Mouse (Mus musculus) lung, adult 2 months (tissue): Measurements from ENCODE around the gene Glo1. TPM values are rescaled to one million over a fixed set of nuclear protein-coding genes. Genes with fewer than 3 reads are reported as not detected.
A peak's percentile ranks its signal among the peaks of the same experiment; 100 is the strongest.

Source experiments
- DNase-seq: peaks from one replicate; pipeline ENCODE4 v3.0.0; 2022
- H3K4me1 ChIP-seq: fragments of 200-500 bp; 2 replicates; pipeline ENCODE4 v1.6.1; 2011; ENCODE audit warnings: low read length; ENCODE audit not compliant: control insufficient read depth, insufficient read depth
- H3K4me3 ChIP-seq: fragments of 200-500 bp; replicated peaks from 2 replicates; pipeline ENCODE3; 2011; ENCODE audit warnings: low read depth, mild to moderate bottlenecking, control low read depth, low read length; ENCODE audit errors: extremely low read depth
- CTCF ChIP-seq: fragments of 200-500 bp; IDR thresholded peaks from 2 replicates; pipeline ENCODE4 v1.5.1; 2011; ENCODE audit warnings: mild to moderate bottlenecking, low read length, control low read depth; ENCODE audit not compliant: insufficient read depth
- POLR2A ChIP-seq: fragments of 200-500 bp; IDR thresholded peaks from 2 replicates; pipeline ENCODE4 v1.6.1; 2011; ENCODE audit warnings: low read depth, mild to moderate bottlenecking, control low read depth, low read length, borderline replicate concordance; ENCODE audit errors: extremely low read depth
- WGBS: fragments of 180-500 bp; shearing (Covaris S2); methylation state at CpG from one replicate; pipeline ENCODE4 v1.1.7; 2018; 5-methylcytosine and 5-hydroxymethylcytosine counted together
- polyA plus RNA-seq: library from polyadenylated mRNA; depleted of rRNA; stranded (reverse); fragments of >200 nt; gene quantifications from 2 replicates; pipeline ENCODE4 v1.2.3, GENCODE M21; 2012

The Glo1 gene
- polyA plus RNA-seq, 1 experiment = 38.3 TPM

DNA sequence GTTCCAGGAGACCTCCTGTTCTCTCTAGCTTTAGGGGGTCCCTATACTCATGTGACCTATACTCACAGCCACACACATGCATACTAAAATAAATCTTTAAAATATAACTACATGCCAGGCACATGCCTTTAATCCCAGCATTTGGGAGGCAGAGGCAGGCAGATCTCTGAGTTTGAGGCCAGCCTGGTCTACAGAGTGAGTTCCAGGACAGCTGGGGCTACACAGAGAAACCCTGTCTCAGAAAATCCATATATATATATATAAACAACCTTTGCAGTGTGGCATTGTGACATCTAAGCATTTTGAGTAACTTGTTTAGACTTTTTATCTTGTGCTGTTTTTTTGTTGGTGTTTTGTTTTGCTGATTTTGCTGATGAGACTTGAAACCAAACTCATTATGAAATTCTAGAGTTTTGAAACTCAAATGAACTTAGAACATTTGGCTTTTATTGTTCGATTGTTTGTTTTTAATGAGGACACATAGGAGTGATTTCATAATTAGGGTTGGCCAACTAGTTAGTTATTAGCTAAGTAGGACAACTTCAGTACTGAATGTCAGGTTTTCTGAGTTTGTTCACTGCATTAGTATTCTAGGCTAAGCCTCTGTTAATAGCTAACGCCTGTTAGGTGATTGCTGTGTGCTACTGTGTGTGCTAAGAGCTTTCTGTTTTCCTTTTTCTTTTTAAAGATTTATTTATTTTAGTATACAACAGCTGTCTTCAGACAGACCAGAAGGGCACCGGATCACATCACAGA lies 8.4 kb downstream of the Glo1 start:
- Histone ChIP-seq H3K4me3 (no peak overlapping the region), H3K4me1 (no peaks in the 10 kb centered on the region)
- 62% methylated on average over 3 of the region's 3 CpGs for WGBS
- no peak for DNase-seq
- TF ChIP-seq POLR2A (no peak), CTCF (no peak)

- WGBS = 88% methylated on average over 5 of the region's 5 CpGs
- H3K4me1 ChIP-seq = peaks cover 4% of the 10 kb centered on the region
- TF ChIP-seq CTCF = no peak
- TF ChIP-seq POLR2A = no peak
- H3K4me3 ChIP-seq = no peak overlapping the region
- DNase-seq = no peak
Observed at GRCm38 (mm10) chr17:30616203-30616602, 10.5 kb downstream of the Glo1 start.

DNA sequence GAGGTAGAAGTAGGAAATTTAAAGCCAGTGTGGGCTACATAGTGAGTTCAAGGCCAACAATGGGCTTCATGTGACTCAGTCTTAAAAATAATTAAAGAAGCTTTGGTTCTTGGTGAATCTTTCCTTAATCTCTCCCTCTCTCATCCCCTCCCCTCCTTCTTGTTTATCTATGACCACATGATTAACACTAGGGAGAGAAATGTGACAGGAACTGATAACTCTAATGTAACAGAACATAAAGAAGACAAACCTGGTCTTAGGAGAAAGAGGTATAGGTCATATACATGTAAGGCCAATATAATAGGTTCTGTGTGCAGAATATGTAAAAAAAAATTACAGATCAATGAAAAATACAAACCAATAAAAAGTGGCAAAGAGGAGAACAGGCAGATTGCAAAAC lies 13.3 kb downstream of the Glo1 start:
- Histone ChIP-seq H3K4me1 (peaks cover 4% of the 10 kb centered on the region), H3K4me3 (no peak overlapping the region)
- TF ChIP-seq CTCF = no peak
- TF ChIP-seq POLR2A = no peak
- no peak for DNase-seq

- TF ChIP-seq CTCF (no peak), POLR2A (peak; percentile 69; the same call in 1 of the 2 replicates)
Observed at GRCm38 (mm10) chr17:30612075-30612859, 14.4 kb downstream of the Glo1 start.

GRCm38 (mm10) chr17:30611221-30612074 lies 15.2 kb downstream of the Glo1 start:
- TF ChIP-seq CTCF (no peak), POLR2A (no peak)
- Histone ChIP-seq H3K4me1 (peaks cover 4% of the 10 kb centered on the region), H3K4me3 (peak overlapping the region; percentile 77)
- DNase-seq = no peak
- 18% methylated on average over 18 of the region's 18 CpGs for WGBS

More at GRCm38 (mm10) chr17:30612075-30612859, 14.4 kb downstream of the Glo1 start:
- peak; percentile 100 for DNase-seq
- peaks cover 4% of the 10 kb centered on the region for H3K4me1 ChIP-seq
- H3K4me3 ChIP-seq = peak overlapping the region; percentile 77
- WGBS = under 1% methylated on average over 34 of the region's 34 CpGs

DNA sequence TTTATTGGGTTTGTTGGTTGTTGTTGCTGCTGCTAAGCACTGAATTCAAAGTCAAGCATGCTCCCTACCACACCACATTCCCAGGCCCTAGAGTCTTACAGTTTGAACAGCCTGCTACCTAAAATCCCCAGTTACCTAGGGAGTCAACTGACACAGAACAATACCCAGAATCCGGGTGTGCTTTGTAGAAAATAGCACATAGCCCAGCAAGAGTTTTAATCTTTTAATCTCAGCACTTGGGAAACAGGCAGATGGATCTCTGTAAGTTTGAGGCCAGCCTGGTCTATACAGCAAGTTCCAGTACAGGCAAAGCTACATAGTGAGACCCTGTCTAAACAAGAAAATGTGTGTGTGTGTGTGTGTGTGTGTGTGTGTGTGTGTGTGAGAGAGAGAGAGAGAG lies 15.9 kb downstream of the Glo1 start:
- H3K4me1 ChIP-seq = peaks cover 4% of the 10 kb centered on the region
- WGBS = 64% methylated on average over 1 of the region's 1 CpGs
- no peak for DNase-seq
- H3K4me3 ChIP-seq = no peak overlapping the region
- TF ChIP-seq CTCF = no peak
- no peak for TF ChIP-seq POLR2A

DNA sequence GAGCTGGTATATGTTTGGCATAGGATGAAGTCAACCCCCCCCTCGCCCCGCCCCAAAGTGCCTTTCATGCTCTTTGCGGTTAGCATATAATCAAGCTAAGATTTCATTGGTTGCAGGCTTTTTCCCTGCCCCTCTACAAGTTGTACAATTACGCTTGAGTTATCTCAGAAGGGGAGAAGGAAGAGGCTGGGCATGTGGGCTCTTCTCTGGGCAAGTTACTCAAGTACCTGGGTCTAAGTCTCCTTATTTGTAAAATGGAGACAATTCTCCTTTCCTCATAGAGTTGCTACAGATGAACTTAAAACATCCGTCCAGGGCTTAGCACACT lies 16.7 kb downstream of the Glo1 start:
- Histone ChIP-seq H3K4me1 (peaks cover 4% of the 10 kb centered on the region), H3K4me3 (no peak overlapping the region)
- 96% methylated on average over 5 of the region's 5 CpGs for WGBS
- DNase-seq = no peak
- TF ChIP-seq POLR2A = no peak
- TF ChIP-seq CTCF = no peak

- DNase-seq = no peak
- H3K4me3 ChIP-seq = no peak overlapping the region
- WGBS = 80% methylated on average over 16 of the region's 16 CpGs
- TF ChIP-seq CTCF (no peak), POLR2A (no peak)
- peaks cover 4% of the 10 kb centered on the region for H3K4me1 ChIP-seq
Observed at GRCm38 (mm10) chr17:30609305-30609979, 17.2 kb downstream of the Glo1 start.
